Comparison of ENCODE assay signal across 10 mouse cellular contexts in genomic region chr9:66158885-66159430, GRCm38 (mm10). TPM values are rescaled to one million over a fixed set of nuclear protein-coding genes. Genes with fewer than 3 reads are reported as not detected.
DNase-seq lines count a peak whose midpoint lies in the region; ATAC-seq and TF ChIP-seq lines count a peak whose summit lies in the region.
"Had no signal": no experiment of that assay in that cellular context is flagged by ENCODE, and none has a peak within 500 bp of the region (broad histone marks: within the 10 kb centered on the region; RNA-seq: fewer than 3 reads in every experiment).

No protein-coding gene starts in this region.

- peaks cover 41% of the 10 kb centered on the region for H3K27me3 ChIP-seq in midbrain, embryonic 10.5 days (ENCODE audit: low read depth, poor library complexity, severe bottlenecking)
- H3K27me3 ChIP-seq in midbrain, postnatal 0 days (ENCODE audit: insufficient read depth, low read length), result peaks cover 15% of the 10 kb centered on the region; the same call in 1 of the 2 replicates
- peaks cover 35% of the 10 kb centered on the region for H3K27me3 ChIP-seq in limb, embryonic 10.5 days (ENCODE audit: low read depth, poor library complexity, severe bottlenecking)

- intact Hi-C loops in gastrocnemius, adult 2 months (cut with DNase I), result loop anchor here (1.0 to 2.0 kb wide), 2 partner anchors 82 to 122 kb away; no protein-coding TSS in a partner anchor
- intact Hi-C loops in gastrocnemius, postnatal 14 days (cut with DNase I; ENCODE audit: low total_unique reads), result loop anchor here (10.0 kb wide), 1 partner anchor 216 kb away; no protein-coding TSS in a partner anchor

- no peaks in the 10 kb centered on the region; the same call in 1 of the 2 replicates for H3K9me3 ChIP-seq in midbrain, embryonic 10.5 days (replicated peaks)
- H3K9me3 ChIP-seq in midbrain, postnatal 0 days (ENCODE audit: low read length), result no peaks in the 10 kb centered on the region
- no peaks in the 10 kb centered on the region for H3K9me3 ChIP-seq in limb, embryonic 10.5 days (replicated peaks)
- H3K9me3 ChIP-seq: forebrain, embryonic 13.5 days; hindbrain, embryonic 15.5 days had no signal

- no peak for TF ChIP-seq CTCF in gastrocnemius, adult 2 months (IDR thresholded peaks at IDR 0.05)
- TF ChIP-seq CTCF in midbrain, postnatal 0 days (IDR thresholded peaks at IDR 0.05), result no peak

- H3K9ac ChIP-seq in midbrain, postnatal 0 days (replicated peaks; ENCODE audit: low read length, poor library complexity, severe bottlenecking), result no peak overlapping the region

- WGBS in midbrain, embryonic 10.5 days, result 83% methylated on average over 6 of the region's 6 CpGs
- WGBS in midbrain, postnatal 0 days, result 91% methylated on average over 6 of the region's 6 CpGs
- 88% methylated on average over 6 of the region's 6 CpGs for WGBS in limb, embryonic 10.5 days

- H3K36me3 ChIP-seq in midbrain, embryonic 10.5 days, result no peaks in the 10 kb centered on the region
- H3K36me3 ChIP-seq in midbrain, postnatal 0 days (ENCODE audit: insufficient read depth, low read length), result no peaks in the 10 kb centered on the region
- no peaks in the 10 kb centered on the region for H3K36me3 ChIP-seq in limb, embryonic 10.5 days
- H3K36me3 ChIP-seq: hindbrain, embryonic 15.5 days had no signal

- H3K4me3 ChIP-seq in gastrocnemius, adult 2 months, result peak overlapping the region; percentile 87
- H3K4me3 ChIP-seq in midbrain, embryonic 10.5 days, result peak overlapping the region; percentile 56; the same call in 1 of the 2 replicates
- H3K4me3 ChIP-seq in midbrain, postnatal 0 days (ENCODE audit: low read depth, low read length), result no peak overlapping the region
- H3K4me3 ChIP-seq in limb, embryonic 10.5 days, result peak overlapping the region; percentile 58; the same call in 1 of the 2 replicates

- H3K27ac ChIP-seq in gastrocnemius, adult 2 months, result peak overlapping the region; percentile 93
- no peak overlapping the region for H3K27ac ChIP-seq in midbrain, embryonic 10.5 days (replicated peaks)
- no peak overlapping the region for H3K27ac ChIP-seq in midbrain, postnatal 0 days (ENCODE audit: low read depth, low read length)
- H3K27ac ChIP-seq in limb, embryonic 10.5 days, result no peak overlapping the region
- H3K27ac ChIP-seq: forebrain, embryonic 13.5 days; hindbrain, embryonic 15.5 days had no signal

- peaks cover 11% of the 10 kb centered on the region for H3K4me1 ChIP-seq in midbrain, embryonic 10.5 days
- H3K4me1 ChIP-seq in midbrain, postnatal 0 days (ENCODE audit: insufficient read depth, low read length), result peaks cover 2% of the 10 kb centered on the region; the same call in 1 of the 2 replicates
- peaks cover 14% of the 10 kb centered on the region for H3K4me1 ChIP-seq in limb, embryonic 10.5 days
- H3K4me1 ChIP-seq: forebrain, embryonic 13.5 days had no signal

- H3K4me2 ChIP-seq in midbrain, postnatal 0 days (ENCODE audit: low read depth, low read length, poor library complexity, severe bottlenecking), result no peak overlapping the region

- no peak for ATAC-seq in midbrain, postnatal 0 days (ENCODE audit: low FRiP score)

- DNase-seq in gastrocnemius, adult 2 months, result no peak
- no peak for DNase-seq in gastrocnemius, postnatal 14 days
- DNase-seq in midbrain, embryonic 10.5 days (ENCODE audit: low spot score), result no peak
- DNase-seq in midbrain, postnatal 0 days (ENCODE audit: low spot score), result no peak
- DNase-seq in limb, embryonic 10.5 days (ENCODE audit: low spot score), result no peak
- DNase-seq in spleen, postnatal 10 days (ENCODE audit: low spot score in 2 of 2), result peak; percentile 64
- DNase-seq in cerebellum, adult 18-20 months, result no peak
- no peak for DNase-seq in ovary, postnatal 14 days (ENCODE audit: low spot score)

RNA-seq across cellular contexts. Expression of gene Dapk2, which starts 0.9 kb away (rescaled TPM):
- total RNA-seq in gastrocnemius, adult 2 months (2021), result 10 to 100 TPM; 24.2 to 38.4 TPM
- total RNA-seq in gastrocnemius, postnatal 14 days (2021), result 10 to 100 TPM; 19.7 to 22.2 TPM
- 6.3 TPM in 2 replicates for polyA plus RNA-seq in midbrain, embryonic 10.5 days (2016; fragmentation: Nextera tagmentation; extraction: Ambion mirVana)
- 0.14 and 1.1 TPM in 2 replicates for total RNA-seq in midbrain, postnatal 0 days (2014; rRNA removed)
- polyA plus RNA-seq in midbrain, postnatal 0 days (2015; fragmentation: Nextera tagmentation; extraction: Ambion mirVana), result 0.43 and 0.58 TPM in 2 replicates
- 2.9 and 3.6 TPM in 2 replicates for polyA plus RNA-seq in limb, embryonic 10.5 days (2016; fragmentation: Nextera tagmentation; extraction: Ambion mirVana)

RNA-seq across cellular contexts. Expression of gene Ciao2a, which starts 32.5 kb away (rescaled TPM):
- 10 to 100 TPM; 43.7 to 52.9 TPM for total RNA-seq in gastrocnemius, adult 2 months (2021)
- total RNA-seq in gastrocnemius, postnatal 14 days (2021), result 10 to 100 TPM; 35.7 to 38.3 TPM
- 150 and 156 TPM in 2 replicates for polyA plus RNA-seq in midbrain, embryonic 10.5 days (2016; fragmentation: Nextera tagmentation; extraction: Ambion mirVana)
- total RNA-seq in midbrain, postnatal 0 days (2014; rRNA removed), result 27.5 and 28.2 TPM in 2 replicates
- polyA plus RNA-seq in midbrain, postnatal 0 days (2015; fragmentation: Nextera tagmentation; extraction: Ambion mirVana), result 62.1 and 65.7 TPM in 2 replicates
- 166 and 171 TPM in 2 replicates for polyA plus RNA-seq in limb, embryonic 10.5 days (2016; fragmentation: Nextera tagmentation; extraction: Ambion mirVana)

RNA-seq across cellular contexts. Expression of gene Snx1, which starts 32.6 kb away (rescaled TPM):
- total RNA-seq in gastrocnemius, adult 2 months (2021), result 10 to 100 TPM; 10.9 to 16.0 TPM
- 10 to 100 TPM; 23.8 to 24.0 TPM for total RNA-seq in gastrocnemius, postnatal 14 days (2021)
- 138 and 142 TPM in 2 replicates for polyA plus RNA-seq in midbrain, embryonic 10.5 days (2016; fragmentation: Nextera tagmentation; extraction: Ambion mirVana)
- total RNA-seq in midbrain, postnatal 0 days (2014; rRNA removed), result 42.3 and 47.1 TPM in 2 replicates
- polyA plus RNA-seq in midbrain, postnatal 0 days (2015; fragmentation: Nextera tagmentation; extraction: Ambion mirVana), result 38.1 and 44.0 TPM in 2 replicates
- 122 and 126 TPM in 2 replicates for polyA plus RNA-seq in limb, embryonic 10.5 days (2016; fragmentation: Nextera tagmentation; extraction: Ambion mirVana)

Comparison
In these comparisons a context has a peak if more than half of its experiments do, and no peak if none do; other contexts are left out.
1. DNase-seq: peak in spleen, postnatal 10 days (2 of 2); none in gastrocnemius, adult 2 months (single experiment), gastrocnemius, postnatal 14 days (single experiment), midbrain, embryonic 10.5 days (single experiment), midbrain, postnatal 0 days (single experiment), limb, embryonic 10.5 days (single experiment), cerebellum, adult 18-20 months (0 of 2) and ovary, postnatal 14 days (single experiment).